Mouse (Mus musculus) CH12.LX (cell line): ENCODE data around the gene Rbpms2. TPM values are rescaled to one million over a fixed set of nuclear protein-coding genes. Genes with fewer than 3 reads are reported as not detected.

ENCODE experiments used
- DNase-seq: peaks from one replicate; pipeline ENCODE4 v3.0.0-alpha.2; 2013; ENCODE audit errors: extremely low read depth
- H3K27ac ChIP-seq: 2 replicates; pipeline ENCODE4 v1.5.1; 2012; ENCODE audit warnings: low read depth, mild to moderate bottlenecking, control low read depth, moderate library complexity; ENCODE audit not compliant: insufficient read depth
- H3K27me3 ChIP-seq: replicated peaks from 2 replicates; pipeline ENCODE3; 2012; ENCODE audit warnings: inconsistent platforms
- H3K36me3 ChIP-seq, 2 experiments: replicated peaks in 1 of 2; 2 replicates each; pipeline versions ENCODE3 to v1.6.1; 2012; ENCODE audit warnings: inconsistent platforms in 1 of 2, low read length in 1 of 2, mild to moderate bottlenecking in 1 of 2, mixed read lengths in 1 of 2, moderate library complexity in 1 of 2; ENCODE audit not compliant: control insufficient read depth in 1 of 2, insufficient read depth in 1 of 2
- H3K4me1 ChIP-seq, 2 experiments: 2 replicates each; pipeline ENCODE4 v1.6.1; 2012; ENCODE audit warnings: inconsistent platforms in 1 of 2, moderate library complexity in 1 of 2; ENCODE audit not compliant: insufficient read depth in 2 of 2, control insufficient read depth in 1 of 2
- H3K4me2 ChIP-seq: 2 replicates; pipeline ENCODE4 v1.6.1; 2012; ENCODE audit warnings: low read depth, mild to moderate bottlenecking, control low read depth; ENCODE audit not compliant: poor library complexity, insufficient read depth, severe bottlenecking
- H3K4me3 ChIP-seq, 3 experiments: fragments of 150-350 bp in 1 of 3; sonication (generic) in 1 of 3; replicated peaks in 1 of 3; 2 replicates each; pipeline versions ENCODE3 to v1.5.1; 2011 to 2012; ENCODE audit warnings: low read depth in 2 of 3, low read length in 2 of 3, mild to moderate bottlenecking in 2 of 3, moderate library complexity in 2 of 3, control low read depth in 1 of 3, improper control_type of control experiment in 1 of 3, inconsistent platforms in 1 of 3, mixed read lengths in 1 of 3; ENCODE audit not compliant: poor library complexity in 1 of 3
- H3K79me2 ChIP-seq: replicated peaks from 2 replicates; pipeline ENCODE4 v1.6.1; 2012; ENCODE audit warnings: mild to moderate bottlenecking, moderate library complexity; ENCODE audit not compliant: control insufficient read depth, poor library complexity, insufficient read depth, severe bottlenecking; ENCODE audit errors: extremely low read depth
- H3K9ac ChIP-seq: 2 replicates; pipeline ENCODE4 v1.6.1; 2012; ENCODE audit warnings: low read depth, mild to moderate bottlenecking, control low read depth, moderate library complexity; ENCODE audit not compliant: insufficient read depth
- H3K9me3 ChIP-seq: replicated peaks from 2 replicates; pipeline ENCODE3; 2012; ENCODE audit warnings: low read length, inconsistent platforms, mixed read lengths
- ELF1 ChIP-seq: IDR thresholded peaks from 2 replicates; pipeline ENCODE4 v1.6.1; 2014; ENCODE audit warnings: low read depth, mild to moderate bottlenecking, inconsistent platforms, low read length, improper control_type of control experiment
- EP300 ChIP-seq: IDR thresholded peaks from 2 replicates; pipeline ENCODE4 v1.6.1; 2011; ENCODE audit warnings: low read length, improper control_type of control experiment
- GABPA ChIP-seq: IDR thresholded peaks from 2 replicates; pipeline ENCODE4 v1.6.1; 2012; ENCODE audit warnings: low read depth, low read length, improper control_type of control experiment, inconsistent platforms; ENCODE audit not compliant: insufficient replicate concordance
- HCFC1 ChIP-seq: IDR thresholded peaks from 2 replicates; pipeline ENCODE4 v1.6.1; 2012; ENCODE audit warnings: low read depth, mild to moderate bottlenecking, inconsistent platforms, low read length, improper control_type of control experiment
- MAX ChIP-seq: IDR thresholded peaks from 2 replicates; pipeline ENCODE4 v1.6.1; 2011; ENCODE audit warnings: low read length, improper control_type of control experiment
- MAZ ChIP-seq: IDR thresholded peaks from 2 replicates; pipeline ENCODE4 v1.6.1; 2012; ENCODE audit warnings: low read depth, mild to moderate bottlenecking, inconsistent platforms, low read length, improper control_type of control experiment, moderate library complexity
- MEF2A ChIP-seq: IDR thresholded peaks from 2 replicates; pipeline ENCODE4 v1.6.1; 2014; ENCODE audit warnings: low read depth, mild to moderate bottlenecking, inconsistent platforms, low read length, improper control_type of control experiment, borderline replicate concordance
- MXI1 ChIP-seq: IDR thresholded peaks from 2 replicates; pipeline ENCODE4 v1.6.1; 2011; ENCODE audit warnings: mild to moderate bottlenecking, low read depth, low read length, improper control_type of control experiment
- MYC ChIP-seq: IDR thresholded peaks from 2 replicates; pipeline ENCODE4 v1.6.1; 2011; ENCODE audit warnings: low read depth, mild to moderate bottlenecking, improper control_type of control experiment, low read length
- NELFE ChIP-seq: IDR thresholded peaks from 2 replicates; pipeline ENCODE4 v1.6.1; 2011; ENCODE audit warnings: low read depth, low read length, improper control_type of control experiment
- NRF1 ChIP-seq: IDR thresholded peaks from 2 replicates; pipeline ENCODE4 v1.6.1; 2014; ENCODE audit warnings: low read depth, mild to moderate bottlenecking, inconsistent platforms, low read length, improper control_type of control experiment, moderate library complexity
- PAX5 ChIP-seq: IDR thresholded peaks from 2 replicates; pipeline ENCODE4 v1.6.1; 2012; ENCODE audit warnings: low read length, inconsistent platforms, mixed read lengths
- RAD21 ChIP-seq: IDR thresholded peaks from 2 replicates; pipeline ENCODE4 v1.6.1; 2011; ENCODE audit warnings: low read depth, mild to moderate bottlenecking, low read length, improper control_type of control experiment, moderate library complexity
- RCOR1 ChIP-seq: conservative IDR thresholded peaks from 2 replicates; pipeline ENCODE4 v1.6.1; 2012; ENCODE audit warnings: low read depth, mild to moderate bottlenecking, inconsistent platforms, low read length, improper control_type of control experiment
- SIN3A ChIP-seq: IDR thresholded peaks from 2 replicates; pipeline ENCODE4 v1.6.1; 2012; ENCODE audit warnings: low read length, improper control_type of control experiment, inconsistent platforms
- SMC3 ChIP-seq: IDR thresholded peaks from 2 replicates; pipeline ENCODE4 v1.6.1; 2011; ENCODE audit warnings: low read depth, low read length, improper control_type of control experiment
- TBP ChIP-seq: conservative IDR thresholded peaks from 2 replicates; pipeline ENCODE4 v1.6.1; 2011; ENCODE audit warnings: low read depth, low read length, improper control_type of control experiment
- TCF12 ChIP-seq: IDR thresholded peaks from 2 replicates; pipeline ENCODE4 v1.6.1; 2014; ENCODE audit warnings: low read depth, mild to moderate bottlenecking, inconsistent platforms, low read length, improper control_type of control experiment
- ZKSCAN1 ChIP-seq: IDR thresholded peaks from 2 replicates; pipeline ENCODE4 v1.6.1; 2012; ENCODE audit warnings: low read depth, inconsistent platforms, low read length, improper control_type of control experiment, borderline replicate concordance
- ZNF384 ChIP-seq: IDR thresholded peaks from 2 replicates; pipeline ENCODE4 v1.6.1; 2012; ENCODE audit warnings: low read depth, low read length, improper control_type of control experiment, inconsistent platforms
- dilution Hi-C: fragments of 300-500 bp; cut with MboI; formaldehyde crosslinking; loops from 2 replicates; pipeline ENCODE4 v1.14.3; 2020; ENCODE audit warnings: low sequenced_read_pairs; ENCODE audit not compliant: extremely low pct_unique_long_range_greater_than_20kb, extremely low pct_ligation_motif_present
- in situ Hi-C: fragments of 300-500 bp; cut with MboI; formaldehyde crosslinking; loops from 3 replicates; pipeline ENCODE4 v1.14.3; 2019; ENCODE audit warnings: low sequenced_read_pairs, low pct_ligation_motif_present, low pct_unique_long_range_greater_than_20kb, mixed read lengths
- polyA plus RNA-seq: library from polyadenylated mRNA; unstranded; fragments of >175 nt; gene quantifications from 2 replicates; pipeline ENCODE4 v1.2.1, GENCODE M21; 2012; ENCODE audit warnings: low read depth; ENCODE audit not compliant: insufficient read length
- total RNA-seq, 2 experiments: library from RNA; depleted of rRNA; stranded (reverse); fragments of 300-350 nt in 1 of 2; fragments of >200 nt in 1 of 2; gene quantifications; 2 replicates each; pipeline ENCODE4 v1.2.3; 2012 to 2014

The Rbpms2 gene
- total and polyA plus RNA-seq, 3 experiments, result 0.13 to 0.34 TPM; not detected in 1

DNA sequence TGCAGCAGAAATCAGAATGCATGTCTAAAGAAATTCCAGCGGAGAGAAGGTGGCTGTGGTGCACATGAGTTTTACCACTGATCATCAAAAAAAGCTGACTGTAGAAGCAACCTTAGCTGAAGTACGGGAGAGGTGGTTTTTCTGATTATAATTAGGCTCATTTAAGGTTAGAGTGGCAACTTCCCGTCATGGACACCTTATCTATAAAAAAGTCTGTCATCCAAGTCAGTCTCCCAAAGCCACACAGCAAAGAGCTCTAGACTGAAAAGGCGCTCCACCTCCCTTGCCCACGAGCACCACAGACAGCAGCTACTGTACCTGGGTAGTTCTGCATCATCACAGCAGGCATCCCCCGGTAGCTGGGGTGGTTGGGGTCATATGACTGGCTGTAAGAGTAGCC is 71.1 kb downstream of the Rbpms2 start:
- Histone ChIP-seq H3K79me2 (no peaks in the 10 kb centered on the region), H3K27ac (no peak overlapping the region), H3K27me3 (no peaks in the 10 kb centered on the region), H3K9ac (no peak overlapping the region), H3K4me3 (no peak overlapping the region), H3K4me2 (no peak overlapping the region), H3K4me1 (peaks cover 0 to 10% of the 10 kb centered on the region in 2 experiments; a peak in 2 of 4 replicates), H3K9me3 (no peaks in the 10 kb centered on the region), H3K36me3 (peaks cover 52 to 92% of the 10 kb centered on the region in 2 experiments)
- dilution Hi-C loops (no loop called here), in situ Hi-C loops (no loop called here)
- DNase-seq, result no peak
- TF ChIP-seq NELFE (no peak), NRF1 (no peak), ZNF384 (no peak), EP300 (no peak), MEF2A (no peak), ZKSCAN1 (no peak), ELF1 (no peak), TCF12 (no peak), RAD21 (no peak), GABPA (no peak), PAX5 (no peak), SMC3 (no peak), TBP (no peak), HCFC1 (no peak), SIN3A (no peak), MXI1 (no peak), MAX (no peak), MYC (no peak), RCOR1 (no peak)

DNA sequence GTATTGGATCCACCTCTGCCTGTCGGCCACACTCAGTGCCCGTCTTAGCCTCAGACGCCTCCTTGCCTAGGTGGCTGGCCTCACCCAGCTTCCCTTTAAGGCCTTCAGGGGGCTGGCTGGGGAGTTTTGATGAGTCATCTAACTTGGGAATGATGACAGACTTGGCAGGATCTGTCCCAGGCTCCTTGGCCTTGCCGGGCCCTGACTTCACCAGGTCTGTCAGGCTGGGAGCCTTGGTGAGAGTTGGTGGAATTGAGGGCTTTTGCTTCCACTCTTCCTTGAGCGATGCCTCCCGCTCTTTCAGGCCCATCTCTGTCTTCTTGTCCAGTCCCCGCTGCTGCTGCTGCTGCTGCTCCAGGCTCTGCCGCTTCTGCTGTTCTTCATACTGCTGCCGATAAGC is 72.8 kb downstream of the Rbpms2 start:
- TF ChIP-seq MAZ, result no peak
- TF ChIP-seq NELFE, result no peak
- Histone ChIP-seq H3K4me1 (peaks cover 0 to 19% of the 10 kb centered on the region in 2 experiments; a peak in 2 of 4 replicates), H3K36me3 (peaks cover 43 to 88% of the 10 kb centered on the region in 2 experiments), H3K4me3 (no peak overlapping the region), H3K9me3 (no peaks in the 10 kb centered on the region), H3K27me3 (no peaks in the 10 kb centered on the region), H3K9ac (no peak overlapping the region), H3K4me2 (no peak overlapping the region), H3K27ac (no peak overlapping the region), H3K79me2 (no peaks in the 10 kb centered on the region)
- DNase-seq, result no peak
- in situ Hi-C loops (no loop called here), dilution Hi-C loops (no loop called here)
